Mouse (Mus musculus) gastrocnemius, postnatal 36 days (tissue): ENCODE measurements around the gene Efna1. TPM values are rescaled to one million over a fixed set of nuclear protein-coding genes. Genes with fewer than 3 reads are reported as not detected.
A peak's percentile ranks its signal among the peaks of the same experiment; 100 is the strongest.

Experiments used
- DNase-seq, 2 experiments: peaks; one replicate each; pipeline ENCODE4 v3.0.0; 2022
- intact Hi-C: fragments of 180-260 bp; cut with DNase I; formaldehyde crosslinking; loops from one replicate; pipeline ENCODE4 v1.15.1; 2025
- long read RNA-seq, 2 experiments: library from polyadenylated mRNA; stranded (forward); transcript quantifications; one replicate each; pipeline ENCODE4 v2.0.0; 2021
- total RNA-seq, 2 experiments: library from RNA; stranded (reverse); gene quantifications; 2 replicates each; pipeline ENCODE4 v1.2.3; 2021

The Efna1 gene
- total RNA-seq = 10 to 100 TPM; 10.1 to 11.5 TPM
- long read RNA-seq, experiment 1, transcript Efna1-201 (5 exons, 1,480 nt) = major isoform, 18 of 18 reads
- long read RNA-seq, experiment 1, partial matches to known transcripts = 0 of 18 reads
- long read RNA-seq, experiment 1, other reads (novel, unspliced or antisense) = 0 of 18 reads
- long read RNA-seq, experiment 2, transcript Efna1-201 (5 exons, 1,480 nt) = major isoform, 13 of 16 reads
- long read RNA-seq, experiment 2, partial matches to known transcripts = 0 of 16 reads
- long read RNA-seq, experiment 2, other reads (novel, unspliced or antisense) = 3 of 16 reads

DNA sequence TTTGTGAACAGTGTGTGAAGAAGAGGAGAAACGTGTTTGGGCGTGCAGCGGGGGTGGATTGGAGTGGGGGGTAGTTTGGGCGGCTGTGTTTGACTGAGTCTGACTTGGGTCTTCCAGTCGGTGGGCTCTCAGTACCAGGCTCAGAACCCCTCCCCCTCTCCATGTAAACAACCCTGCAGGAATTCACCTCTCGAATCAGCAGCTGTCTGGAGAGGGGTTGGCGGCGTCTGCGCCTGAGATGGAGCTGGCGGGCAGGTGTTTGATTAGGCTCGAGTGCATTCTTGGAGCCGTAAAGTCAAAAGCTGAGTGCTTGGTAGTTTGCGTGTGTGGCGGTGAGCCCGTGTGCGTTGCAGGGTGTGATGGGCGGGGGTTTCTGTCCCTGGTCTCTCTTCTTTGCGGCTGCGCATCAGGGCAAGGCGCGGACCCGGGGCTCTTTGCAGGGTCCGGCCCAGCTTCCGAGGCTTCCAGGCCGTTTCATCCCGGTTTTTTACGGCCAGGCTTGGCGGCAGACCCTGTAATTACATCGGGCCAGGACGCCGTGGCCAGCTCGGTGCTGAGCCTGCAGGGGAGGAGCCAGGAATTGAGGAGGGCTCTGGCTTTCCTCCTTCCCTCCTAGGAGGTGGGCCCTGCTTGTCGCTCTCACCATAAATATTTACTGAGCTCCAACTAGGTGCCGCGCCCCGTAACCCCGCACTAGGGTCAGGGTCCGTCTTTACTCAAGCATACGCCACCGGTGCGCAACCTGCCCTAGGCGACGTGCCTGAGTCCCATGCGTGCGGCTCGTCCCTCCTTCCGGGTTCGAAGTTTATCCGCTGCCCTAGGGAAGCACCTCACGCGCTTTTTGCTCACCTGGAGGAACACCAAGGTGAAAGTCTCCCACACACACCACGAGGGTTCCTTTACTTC lies at the start of gene Efna1:
Gene Efna1 (minus strand): TSS at position 537 of the 906 bp plus-strand sequence.
- peak; percentile 56 to 61 for DNase-seq
- intact Hi-C loops = no loop called here

DNA sequence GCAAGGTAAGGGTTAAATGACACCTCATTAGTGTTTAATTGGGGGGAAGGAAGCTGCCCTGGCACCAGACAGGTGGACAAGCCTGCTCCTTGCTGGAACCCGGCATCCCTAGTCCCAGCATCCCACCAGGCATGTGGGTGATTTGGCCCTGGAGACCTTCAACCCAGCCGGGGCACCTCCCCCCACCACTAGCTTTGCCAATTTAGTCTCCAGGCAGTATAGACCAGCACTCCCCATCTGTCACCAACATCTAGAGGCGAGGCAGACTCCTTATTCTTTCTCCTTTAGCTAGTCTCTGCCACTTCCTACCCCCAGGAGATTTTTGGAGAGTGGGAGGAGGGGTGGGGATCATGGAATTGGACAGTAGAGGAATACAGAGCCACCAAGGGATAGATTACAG lies 49.4 kb upstream of the Efna1 start:
- intact Hi-C loops = no loop called here

DNA sequence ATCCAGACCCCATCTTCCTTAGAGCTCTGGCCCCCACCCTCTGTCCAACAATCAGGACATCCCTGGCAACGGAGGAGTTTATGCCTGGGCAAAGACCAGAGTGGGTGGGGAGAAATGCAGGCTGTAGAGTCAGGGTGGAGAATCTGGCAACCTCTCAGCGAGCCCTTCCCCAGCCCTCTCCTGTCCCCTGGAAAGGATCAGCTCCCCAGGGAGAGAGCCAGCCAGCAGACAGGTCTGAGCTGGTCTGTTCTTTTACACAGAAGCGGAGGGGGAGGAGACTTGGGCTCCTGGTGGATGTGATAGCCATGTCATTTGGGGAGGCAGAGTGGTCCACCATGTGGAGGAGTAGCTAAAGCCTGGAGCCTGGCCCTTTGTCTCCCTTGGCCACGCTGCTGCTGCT lies 47.7 kb upstream of the Efna1 start:
- DNase-seq = no peak
- intact Hi-C loops = no loop called here

More for the DNA sequence above, 49.4 kb upstream of the Efna1 start:
- no peak for DNase-seq

DNA sequence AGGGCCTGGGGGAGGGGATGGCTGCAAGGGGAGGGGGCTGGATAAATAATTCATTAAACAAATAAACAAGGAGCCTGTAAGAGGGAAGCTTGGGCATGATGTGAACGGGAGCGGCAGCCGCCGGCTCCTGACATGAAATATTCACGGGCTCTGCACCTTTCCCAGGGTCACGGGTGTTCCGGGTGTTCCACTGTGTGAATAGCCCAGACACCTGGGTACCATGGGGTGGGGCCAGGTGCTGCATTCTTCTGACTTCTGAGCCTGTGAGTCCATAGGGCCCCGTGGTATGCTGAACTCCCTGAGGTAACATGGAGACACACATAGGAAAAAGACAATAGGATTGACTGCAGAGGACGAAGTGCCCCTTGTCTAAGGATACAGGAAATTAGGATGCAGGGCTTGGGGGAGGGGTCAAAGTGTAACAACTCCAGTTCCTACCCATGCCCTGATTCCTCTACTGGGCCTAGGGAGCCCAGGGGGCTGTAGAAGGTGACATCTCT lies 46.5 kb upstream of the Efna1 start:
- intact Hi-C loops = no loop called here
- DNase-seq = no peak

DNA sequence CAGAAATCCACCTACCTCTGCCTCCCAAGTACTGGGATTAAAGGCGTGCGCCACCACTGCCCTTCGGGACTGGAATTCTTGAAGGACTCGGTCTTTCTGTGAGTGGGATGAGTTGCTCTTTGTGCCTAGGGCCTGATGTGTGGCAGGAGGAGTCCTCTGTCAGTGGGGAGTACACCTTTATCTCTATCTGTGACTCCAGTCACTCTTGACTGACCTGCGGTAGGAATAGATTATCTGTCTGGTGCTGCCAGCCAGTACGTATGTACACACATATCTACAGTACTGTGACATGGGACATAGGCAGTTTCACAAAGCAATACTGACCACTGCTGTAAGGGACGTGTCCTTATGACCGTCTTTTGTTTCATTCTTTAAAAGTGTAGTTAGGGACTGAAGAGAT lies 44.9 kb upstream of the Efna1 start:
- DNase-seq = no peak
- intact Hi-C loops = no loop called here

DNA sequence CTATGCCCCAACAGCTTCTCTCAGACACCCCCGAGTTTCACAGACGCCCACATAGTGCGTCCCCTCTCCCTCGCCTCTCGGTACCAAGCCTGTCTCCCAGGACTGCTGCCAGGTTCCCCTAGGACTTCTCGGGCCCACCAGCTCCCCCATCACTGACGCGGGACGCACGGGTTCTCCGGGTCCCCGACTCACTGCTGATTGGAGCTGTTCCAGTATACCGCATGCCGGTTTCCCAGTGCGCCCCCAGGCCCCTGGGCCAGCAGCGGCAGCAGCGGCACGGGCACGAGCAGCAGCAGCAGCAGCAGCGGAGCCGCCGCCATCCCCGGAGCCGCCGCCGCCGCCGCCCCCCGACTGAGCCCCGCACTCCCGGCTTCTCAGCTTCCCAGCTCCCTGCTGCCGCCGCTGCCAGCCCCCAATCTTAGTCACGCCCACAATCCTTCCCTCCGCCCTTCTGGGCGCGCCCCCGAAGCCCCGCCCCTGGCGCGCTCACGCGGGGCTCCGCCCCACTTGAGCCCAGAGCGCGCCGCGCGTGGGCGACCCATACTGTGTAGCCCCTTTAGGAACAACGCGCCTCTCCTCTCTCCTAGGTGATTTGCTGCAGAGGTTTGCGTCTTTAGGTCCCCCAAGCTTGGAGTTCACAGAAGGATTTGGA lies 41.7 kb upstream of the Efna1 start, which contains the start of gene Efna3:
Gene Efna3 (minus strand): TSS at position 452 of the 652 bp plus-strand sequence.
- intact Hi-C loops = loop anchor here (5.0 kb wide), 1 partner anchor 145 kb away; no protein-coding TSS in a partner anchor
- DNase-seq = peak in 1 of 2 experiments; percentile 48

DNA sequence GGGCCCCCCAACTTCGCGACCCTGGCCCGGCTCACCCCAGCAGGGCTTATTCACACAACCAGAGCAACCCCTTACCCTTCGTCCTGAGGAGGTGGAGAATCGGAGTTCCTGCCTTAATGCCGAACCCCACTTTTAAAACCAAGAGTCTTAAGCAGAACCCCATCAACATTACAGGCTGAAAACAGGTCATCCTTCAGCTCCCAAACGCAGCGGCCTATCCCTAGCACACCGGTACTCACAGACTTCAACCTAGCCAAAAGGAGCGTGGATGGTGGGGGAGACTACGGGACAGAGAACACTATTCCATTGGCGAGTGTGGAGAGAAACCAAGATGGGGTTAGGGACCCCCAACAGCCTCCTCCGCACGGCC lies 41.2 kb upstream of the Efna1 start:
- no peak for DNase-seq
- intact Hi-C loops = loop anchor here (5.0 kb wide), 1 partner anchor 145 kb away; no protein-coding TSS in a partner anchor

DNA sequence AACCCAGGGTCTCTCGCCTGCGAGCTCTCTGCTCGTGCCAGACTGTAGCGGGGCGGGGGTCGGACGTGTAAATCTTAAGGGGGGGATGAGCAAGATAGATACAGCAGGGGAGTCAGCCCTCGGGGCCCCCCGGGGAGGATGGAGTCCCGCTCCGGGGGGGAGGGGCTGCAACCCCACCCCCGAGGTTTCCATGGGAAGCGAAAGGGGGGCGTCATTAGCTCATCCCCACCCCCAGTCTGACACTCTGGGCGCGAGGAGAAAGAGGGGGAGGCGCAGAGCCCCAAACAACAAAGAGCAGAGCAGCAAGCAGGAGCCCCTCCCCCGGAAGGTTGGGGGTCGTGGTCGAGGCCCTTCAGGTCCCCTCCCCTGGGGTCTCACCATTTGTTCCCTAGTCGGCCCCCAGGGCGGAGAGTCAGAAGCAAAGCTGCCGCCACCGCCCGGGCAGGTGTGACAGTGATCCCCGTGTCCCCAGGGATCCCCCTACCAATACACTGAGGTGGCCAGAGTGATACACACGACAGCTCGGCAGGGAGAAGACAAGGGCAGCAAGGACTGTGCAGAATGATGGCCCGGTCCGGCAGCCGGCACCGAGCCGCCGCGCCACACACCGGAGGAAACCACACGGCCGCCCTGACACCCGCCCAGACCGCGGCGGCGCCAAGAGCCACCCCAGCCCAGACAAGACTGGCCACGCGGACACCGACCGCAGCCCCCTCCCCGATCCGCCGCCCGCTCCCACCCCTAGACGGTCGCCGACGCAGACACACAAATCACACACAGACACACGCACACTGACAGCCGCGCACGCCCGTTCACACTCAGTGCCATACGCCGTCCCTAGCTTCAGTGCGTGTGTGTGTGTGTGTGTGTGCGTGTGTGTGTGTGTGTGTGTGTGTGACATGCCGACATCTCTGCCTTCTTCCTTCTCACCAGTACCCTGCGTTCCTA lies 40.5 kb upstream of the Efna1 start:
- DNase-seq = no peak

DNA sequence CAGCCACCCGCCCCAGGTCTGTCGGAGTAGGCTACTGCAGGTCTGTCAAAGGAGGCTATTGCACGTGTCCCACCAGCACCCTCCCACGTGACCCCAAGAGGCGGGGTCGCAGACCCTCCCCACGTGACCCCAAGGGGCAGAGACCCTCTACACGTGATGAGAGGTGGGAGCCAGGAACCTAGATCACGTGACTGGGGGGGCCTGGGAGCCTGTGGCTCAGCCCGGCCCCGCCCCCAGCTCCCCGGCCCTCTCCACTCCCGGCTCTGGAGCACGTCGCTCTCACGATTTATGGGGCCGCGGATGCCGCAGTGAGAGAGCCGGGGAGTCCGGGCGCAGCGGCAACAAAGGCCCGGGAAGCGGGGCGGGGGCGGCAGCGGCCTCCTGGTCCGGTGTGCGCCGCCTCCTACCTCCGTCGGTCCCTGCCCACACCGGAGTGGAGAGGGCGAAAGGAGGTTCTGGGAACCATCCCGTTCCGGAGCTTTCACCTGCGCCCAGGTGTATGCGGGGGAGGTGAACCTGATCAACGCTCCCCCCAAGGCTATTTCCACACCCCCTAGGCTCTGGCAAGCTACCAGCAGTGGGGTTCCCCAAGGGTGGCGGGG lies 39.7 kb upstream of the Efna1 start:
- no peak for DNase-seq
- intact Hi-C loops = loop anchor here (5.0 kb wide), 1 partner anchor 147 kb away; no protein-coding TSS in a partner anchor

More for the DNA sequence above, 40.5 kb upstream of the Efna1 start:
- intact Hi-C loops = loop anchor here (5.0 kb wide), 1 partner anchor 146 kb away; no protein-coding TSS in a partner anchor

DNA sequence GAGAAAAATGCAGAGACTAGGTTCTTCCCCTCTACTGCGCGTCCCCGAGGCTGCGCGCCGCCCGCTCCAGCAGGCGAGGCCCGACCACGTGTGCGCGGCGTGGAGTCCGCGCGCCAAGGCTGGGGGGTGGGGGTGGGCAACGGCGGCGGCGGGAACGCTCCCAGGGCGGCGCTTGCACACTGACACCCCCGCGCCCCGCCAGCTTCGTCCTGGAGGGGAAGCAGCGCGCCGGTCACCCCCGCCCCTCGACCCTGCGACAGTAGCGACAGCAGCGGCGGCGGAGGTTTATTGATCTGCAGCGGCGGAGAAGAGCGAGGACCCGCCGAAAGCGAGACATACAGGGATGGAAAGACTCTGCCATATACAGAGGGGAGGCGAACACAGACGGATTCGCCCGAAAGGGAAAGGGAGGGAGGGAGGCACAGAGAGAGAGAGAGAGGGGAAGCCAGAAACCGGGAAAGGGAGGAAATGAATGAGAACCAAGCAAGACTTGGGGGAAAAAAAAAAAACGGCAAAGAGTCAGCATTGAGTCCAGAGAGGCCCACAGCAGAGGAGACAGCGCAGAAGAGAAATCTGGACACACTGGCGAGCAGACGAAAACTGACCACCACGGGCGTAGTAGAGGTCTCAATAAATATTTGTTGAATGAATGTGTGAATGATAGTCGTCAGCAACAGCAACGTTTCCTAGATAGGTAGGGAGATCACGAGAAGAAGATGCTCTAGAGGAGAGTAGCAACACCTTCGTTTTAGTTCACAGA lies 38.8 kb upstream of the Efna1 start:
- intact Hi-C loops = loop anchor here (5.0 kb wide), 2 partner anchors 148 to 168 kb away; no protein-coding TSS in a partner anchor
- DNase-seq = no peak

DNA sequence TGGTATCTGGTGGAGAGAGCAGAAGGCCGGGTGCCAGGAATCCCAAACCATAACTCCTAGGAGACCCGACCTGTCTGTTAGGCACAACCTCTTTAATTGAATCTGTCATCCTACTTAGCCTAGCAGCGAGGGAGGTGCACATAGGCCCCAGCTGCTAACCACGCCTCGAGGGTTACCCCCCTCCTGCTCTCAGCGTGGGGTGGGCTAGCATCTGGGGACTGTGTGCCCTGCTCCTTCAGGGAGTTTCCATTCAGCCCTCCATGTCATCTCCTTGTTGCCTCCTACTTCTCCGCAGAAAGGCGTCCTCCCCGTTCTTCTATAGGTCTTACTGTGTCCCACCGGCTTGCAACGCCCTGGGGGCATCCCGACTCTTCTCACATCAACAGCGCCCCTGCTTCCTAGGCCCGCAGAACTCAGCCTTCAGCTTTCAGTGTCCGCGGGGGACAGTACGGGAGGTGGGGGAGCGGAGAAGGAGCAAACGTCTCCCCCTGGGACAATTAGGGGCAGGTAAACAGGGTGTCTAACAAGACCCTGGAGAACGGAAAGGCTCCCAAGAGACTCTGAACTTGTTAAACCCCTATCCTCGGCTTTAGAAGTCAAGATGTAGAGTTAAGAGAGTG lies 38.1 kb upstream of the Efna1 start:
- intact Hi-C loops = loop anchor here (5.0 kb wide), 1 partner anchor 168 kb away; no protein-coding TSS in a partner anchor
- no peak for DNase-seq

DNA sequence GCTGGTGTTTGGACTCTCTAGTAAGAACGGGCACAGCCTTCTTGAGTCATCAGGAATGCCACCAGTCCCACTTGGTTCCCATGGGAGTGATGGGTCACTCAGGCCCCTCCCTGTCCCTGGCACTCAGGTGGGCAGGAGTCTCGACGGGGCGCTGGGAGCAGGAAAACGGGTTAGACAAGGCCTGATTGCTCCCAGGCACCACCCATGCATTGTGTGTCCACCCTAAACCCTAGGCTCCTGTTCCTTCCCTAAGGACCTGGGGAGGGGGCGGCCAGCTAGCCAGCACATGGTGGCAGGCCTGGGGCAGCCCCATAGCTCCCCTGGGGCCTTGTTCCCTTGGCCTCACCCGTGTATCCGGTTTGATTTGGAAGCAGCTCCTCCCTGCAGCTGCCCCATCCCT lies 37.4 kb upstream of the Efna1 start:
- intact Hi-C loops = loop anchor here (5.0 kb wide), 1 partner anchor 169 kb away; no protein-coding TSS in a partner anchor
- DNase-seq = no peak

DNA sequence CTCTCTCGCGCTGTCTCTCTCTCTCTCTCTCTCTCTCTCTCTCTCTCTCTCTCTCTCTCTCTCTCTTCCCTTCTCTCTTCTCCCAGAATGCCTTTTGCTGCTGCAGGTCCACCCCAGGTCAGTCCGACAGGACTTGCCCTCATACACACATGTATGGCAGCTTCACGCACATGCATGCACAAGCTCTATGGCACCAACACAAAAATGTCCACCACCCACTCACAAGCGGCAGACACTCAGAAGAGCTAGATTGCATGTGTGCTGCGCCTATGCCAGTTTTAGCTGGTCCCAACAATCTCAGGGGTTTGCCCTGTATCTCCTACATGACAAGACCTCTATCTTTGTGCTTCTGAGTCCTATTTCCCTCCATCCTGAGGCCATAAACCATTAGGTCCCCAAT lies 36.3 kb upstream of the Efna1 start:
- no peak for DNase-seq
- intact Hi-C loops = loop anchor here (2.0 to 5.0 kb wide), 2 partner anchors 38 to 170 kb away; no protein-coding TSS in a partner anchor

DNA sequence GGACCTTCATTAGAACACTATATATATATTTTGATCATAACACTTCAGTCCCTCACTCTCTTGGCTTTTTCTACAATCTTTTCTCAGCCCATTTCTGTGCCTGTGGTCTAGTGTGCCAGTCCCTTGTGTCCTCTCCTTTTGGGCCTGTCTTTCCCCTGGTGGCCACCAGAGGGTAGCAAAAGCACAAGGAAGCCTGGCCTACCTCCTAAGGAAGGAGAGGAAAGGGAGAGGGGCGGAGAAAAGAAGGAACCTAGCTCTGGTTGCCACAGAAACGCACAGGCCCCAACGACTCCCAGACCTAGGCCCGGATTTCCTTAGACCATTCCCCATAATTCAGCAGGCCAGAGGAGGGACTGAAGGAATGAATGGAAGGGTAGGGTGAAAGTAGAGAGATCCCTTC lies 35.9 kb upstream of the Efna1 start:
- intact Hi-C loops = loop anchor here (2.0 to 5.0 kb wide), 2 partner anchors 38 to 170 kb away; no protein-coding TSS in a partner anchor
- peak; percentile 79 to 80 for DNase-seq

DNA sequence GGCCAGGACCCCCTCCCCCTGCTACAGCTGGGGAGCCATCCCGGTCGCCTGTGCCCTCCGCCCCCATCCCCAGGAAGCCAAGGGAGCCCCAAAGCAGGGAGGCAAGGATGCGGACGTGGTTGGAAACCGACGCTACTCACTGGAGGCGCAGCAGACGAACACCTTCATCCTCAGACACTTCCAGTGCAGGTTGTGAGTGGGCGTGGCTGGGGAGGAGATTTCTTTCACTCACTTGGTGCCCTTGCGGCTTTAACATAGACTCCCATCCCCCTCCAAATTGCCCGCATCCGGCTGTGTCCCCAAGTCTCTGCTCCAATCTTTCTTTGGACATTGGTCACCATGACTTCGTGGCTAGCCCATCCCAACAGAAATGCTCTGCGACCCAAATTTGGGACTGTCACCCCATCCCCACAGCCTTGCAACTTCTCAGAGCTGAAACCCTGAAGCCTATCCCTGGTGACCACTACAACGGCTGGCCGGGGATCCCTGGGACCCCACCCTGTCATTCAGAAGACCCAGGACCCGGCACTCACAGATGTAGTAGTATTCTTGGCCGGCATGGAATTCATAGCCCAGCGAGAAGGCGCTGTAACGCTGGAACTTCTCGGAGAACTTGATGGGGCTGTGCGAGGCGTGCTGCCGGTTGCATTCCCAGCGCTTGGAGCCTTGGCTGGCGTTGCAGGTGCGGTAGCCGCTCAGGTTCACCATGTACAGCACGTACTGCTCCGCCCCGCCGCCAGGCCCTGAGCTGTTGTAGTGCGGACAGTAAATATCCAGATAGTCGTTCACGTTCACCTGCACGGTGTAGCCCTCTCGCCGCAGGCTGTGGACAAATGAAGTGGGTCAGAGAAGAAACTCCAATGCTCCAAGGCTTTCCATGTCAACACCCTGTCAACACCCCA lies 35.2 kb upstream of the Efna1 start:
- intact Hi-C loops = loop anchor here (2.0 to 5.0 kb wide), 2 partner anchors 39 to 171 kb away; no protein-coding TSS in a partner anchor
- DNase-seq = no peak

DNA sequence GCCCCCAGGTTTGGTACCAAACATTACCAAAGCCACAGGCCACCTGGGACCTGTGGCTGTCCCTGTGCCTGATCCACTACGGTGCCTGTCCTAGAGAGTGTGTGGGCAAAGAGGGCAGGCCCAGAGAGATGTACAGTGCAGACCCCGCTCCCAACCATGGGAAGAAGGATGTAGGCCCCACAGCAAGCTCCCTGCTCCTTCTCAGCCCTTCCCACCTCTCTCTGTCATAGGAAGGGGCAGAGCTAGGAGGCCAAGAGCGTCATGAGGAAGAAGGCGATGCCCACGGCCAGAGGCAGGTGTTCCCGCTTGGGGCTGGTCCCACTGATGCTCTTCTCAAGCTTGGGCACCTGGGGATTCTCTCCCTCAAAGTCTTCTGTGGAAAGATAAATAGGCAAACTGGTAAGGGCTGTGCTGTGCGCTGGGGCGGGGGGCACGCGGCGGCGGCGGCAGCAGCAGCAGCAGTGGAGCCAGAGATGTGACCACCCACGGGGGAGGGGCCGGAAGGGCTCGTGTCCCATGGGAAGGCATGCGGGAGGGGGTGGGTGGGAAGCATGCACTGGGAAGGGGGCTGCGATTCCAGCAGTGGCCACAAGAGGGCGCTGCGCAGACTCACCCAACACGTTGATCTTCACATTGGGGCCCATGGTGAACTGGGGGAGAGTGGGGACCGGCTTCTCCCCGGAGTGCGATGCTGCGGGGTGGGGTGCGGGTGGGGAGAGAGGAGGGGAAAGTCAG lies 34.4 kb upstream of the Efna1 start:
- DNase-seq = peak; percentile 80 to 83
- intact Hi-C loops = loop anchor here (5.0 kb wide), 1 partner anchor 172 kb away; no protein-coding TSS in a partner anchor
